Mouse (Mus musculus) neural tube, embryonic 10.5 days (tissue): ENCODE data around the gene Clspn.

Experiments
- DNase-seq: peaks from one replicate; pipeline ENCODE4 v3.0.0-alpha.2; 2017; ENCODE audit warnings: low spot score; ENCODE audit errors: extremely low spot score

The Clspn gene

GRCm38 (mm10) chr4:126554462-126554861 is 2.3 kb upstream of the Clspn start:
- peak; percentile 18 for DNase-seq

- DNase-seq, result no peak
Observed at GRCm38 (mm10) chr4:126563798-126564197, 7.1 kb downstream of the Clspn start.

GRCm38 (mm10) chr4:126567243-126567642 is 10.5 kb downstream of the Clspn start:
- DNase-seq, result no peak

- DNase-seq, result no peak
Observed at GRCm38 (mm10) chr4:126569783-126570182, 13.0 kb downstream of the Clspn start.

- no peak for DNase-seq
Observed at GRCm38 (mm10) chr4:126576281-126576680, 19.5 kb downstream of the Clspn start.

GRCm38 (mm10) chr4:126577920-126578319 is 21.2 kb downstream of the Clspn start:
- DNase-seq, result no peak

- no peak for DNase-seq
Observed at GRCm38 (mm10) chr4:126579077-126579476, 22.3 kb downstream of the Clspn start.

- DNase-seq, result no peak
Observed at GRCm38 (mm10) chr4:126585739-126586138, 29.0 kb downstream of the Clspn start.

- no peak for DNase-seq
Observed at GRCm38 (mm10) chr4:126592039-126592438, 35.3 kb downstream of the Clspn start.

GRCm38 (mm10) chr4:126599971-126600754 is 43.4 kb downstream of the Clspn start:
- DNase-seq, result peak; percentile 74

GRCm38 (mm10) chr4:126601597-126602444 is 45.1 kb downstream of the Clspn start:
- DNase-seq, result peak; percentile 73

- no peak for DNase-seq
Observed at GRCm38 (mm10) chr4:126602445-126602762, 45.7 kb downstream of the Clspn start.

GRCm38 (mm10) chr4:126604141-126604540 is 47.4 kb downstream of the Clspn start:
- DNase-seq, result no peak

- DNase-seq, result no peak
Observed at GRCm38 (mm10) chr4:126605751-126606150, 49.0 kb downstream of the Clspn start.

- peak; percentile 81 for DNase-seq
Observed at GRCm38 (mm10) chr4:126609606-126610181, 53.0 kb downstream of the Clspn start, which contains the start of gene 5730409E04Rik. 5730409E04Rik (plus strand) TSS chr4:126609818.

GRCm38 (mm10) chr4:126611991-126612390 is 55.3 kb downstream of the Clspn start:
- no peak for DNase-seq

- DNase-seq, result no peak
Observed at GRCm38 (mm10) chr4:126616312-126616711, 59.6 kb downstream of the Clspn start.

- DNase-seq, result peak; percentile 73
Observed at GRCm38 (mm10) chr4:126619691-126620330, 63.1 kb downstream of the Clspn start.

- DNase-seq, result no peak
Observed at GRCm38 (mm10) chr4:126620349-126620874, 63.7 kb downstream of the Clspn start.

GRCm38 (mm10) chr4:126627021-126627681 is 70.4 kb downstream of the Clspn start:
- peak; percentile 41 for DNase-seq

GRCm38 (mm10) chr4:126631922-126632321 is 75.2 kb downstream of the Clspn start:
- DNase-seq, result no peak
